Mouse (Mus musculus): ENCODE data around the gene Ccs.

Gene Ccs

GRCm38 (mm10) chr19:4833977-4834376, 5.2 kb downstream of the Ccs start:
- no peak for DNase-seq

DNA sequence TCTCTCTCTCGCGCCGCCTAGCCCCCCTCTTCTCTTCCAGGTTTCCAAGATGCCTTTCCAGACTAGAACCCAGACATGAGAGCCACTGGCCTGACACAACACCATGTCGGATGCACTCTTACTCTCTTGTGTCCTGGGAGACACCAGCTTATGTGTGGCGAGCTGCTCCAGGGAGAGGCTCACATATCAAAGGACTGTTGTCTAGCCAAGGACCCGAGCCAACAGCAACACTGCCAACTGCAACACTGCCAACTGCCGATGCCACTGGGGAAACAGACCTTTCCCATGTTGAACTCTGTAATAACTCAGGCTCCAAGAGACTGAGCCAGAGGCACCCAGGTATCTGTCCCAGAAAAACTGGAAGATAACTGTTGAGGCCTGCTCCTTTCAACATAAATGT, 10.0 kb downstream of the Ccs start:
- peak; percentile 93 to 94 for DNase-seq

DNA sequence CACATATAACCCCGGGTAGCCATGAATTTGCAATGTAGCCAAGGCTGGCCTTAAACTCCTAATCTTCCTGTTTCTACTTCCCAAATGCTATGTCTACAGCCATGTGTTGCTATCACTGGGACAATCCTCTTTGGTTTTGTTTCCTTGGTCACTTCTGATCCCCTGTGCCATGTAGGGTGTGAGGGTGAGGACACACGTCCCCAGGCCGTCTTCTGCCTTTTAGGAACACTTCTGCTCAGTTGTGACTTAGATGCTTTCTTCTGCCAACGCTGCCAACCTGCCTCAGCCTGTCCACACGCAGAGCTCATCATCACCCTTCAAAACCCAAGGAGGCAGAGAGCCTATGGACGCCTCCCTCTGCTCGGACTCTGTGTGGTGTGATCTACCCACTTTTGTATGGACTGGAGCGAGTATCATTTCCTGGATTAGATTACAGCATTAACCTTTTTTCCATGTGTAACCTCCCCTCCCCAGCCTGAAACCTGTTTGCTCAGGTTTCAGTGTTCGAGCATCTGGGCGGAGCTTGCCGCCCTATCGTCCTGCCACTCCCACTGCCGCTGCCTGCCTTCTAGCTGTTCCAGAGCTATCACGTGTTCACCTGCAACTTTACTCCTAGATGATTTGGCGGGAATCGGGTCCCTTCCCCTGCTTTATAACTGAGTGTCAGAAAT, 10.6 kb downstream of the Ccs start:
- DNase-seq = no peak

- peak; percentile 85 to 87 for DNase-seq
These were observed 18.3 kb downstream of the Ccs start for GRCm38 (mm10) chr19:4820678-4821303.

DNA sequence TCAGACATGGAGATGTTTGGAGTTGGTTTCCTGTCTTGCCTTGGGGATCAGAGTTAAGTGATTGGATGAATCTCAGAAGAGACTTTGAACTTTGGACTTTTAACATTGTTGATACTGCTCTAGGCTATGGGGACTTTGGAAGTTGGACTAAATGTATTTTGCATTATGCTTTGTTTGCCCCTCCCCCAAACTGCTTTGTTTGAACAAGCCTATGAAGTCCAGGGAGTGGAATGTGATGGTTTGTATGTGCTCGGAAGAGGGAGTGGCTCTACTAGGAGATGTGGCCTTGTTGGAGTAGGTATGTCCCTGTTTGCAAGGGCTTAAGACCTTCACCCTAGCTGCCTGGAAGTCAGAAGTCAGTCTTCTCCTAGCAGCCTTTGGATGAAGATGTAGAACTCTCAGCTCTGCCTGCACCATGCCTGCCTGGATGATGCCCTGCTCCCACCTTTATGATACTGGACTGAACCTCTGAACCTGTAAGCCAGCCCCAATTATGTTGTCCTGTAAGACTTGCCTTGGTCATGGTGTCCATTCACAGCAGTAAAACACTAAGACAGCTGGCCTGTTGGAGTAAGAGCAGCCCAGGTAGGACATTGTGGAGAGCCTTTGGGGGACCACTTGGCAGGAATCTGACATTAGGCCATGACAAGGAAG, 21.8 kb downstream of the Ccs start:
- no peak for DNase-seq

GRCm38 (mm10) chr19:4813015-4813414, 26.1 kb downstream of the Ccs start:
- DNase-seq = peak; percentile 46 to 76

GRCm38 (mm10) chr19:4812334-4812949, 26.7 kb downstream of the Ccs start:
- peak in 1 of 2 experiments; percentile 21 for DNase-seq

- no peak for DNase-seq
These were observed 27.3 kb downstream of the Ccs start for GRCm38 (mm10) chr19:4811909-4812242.

DNA sequence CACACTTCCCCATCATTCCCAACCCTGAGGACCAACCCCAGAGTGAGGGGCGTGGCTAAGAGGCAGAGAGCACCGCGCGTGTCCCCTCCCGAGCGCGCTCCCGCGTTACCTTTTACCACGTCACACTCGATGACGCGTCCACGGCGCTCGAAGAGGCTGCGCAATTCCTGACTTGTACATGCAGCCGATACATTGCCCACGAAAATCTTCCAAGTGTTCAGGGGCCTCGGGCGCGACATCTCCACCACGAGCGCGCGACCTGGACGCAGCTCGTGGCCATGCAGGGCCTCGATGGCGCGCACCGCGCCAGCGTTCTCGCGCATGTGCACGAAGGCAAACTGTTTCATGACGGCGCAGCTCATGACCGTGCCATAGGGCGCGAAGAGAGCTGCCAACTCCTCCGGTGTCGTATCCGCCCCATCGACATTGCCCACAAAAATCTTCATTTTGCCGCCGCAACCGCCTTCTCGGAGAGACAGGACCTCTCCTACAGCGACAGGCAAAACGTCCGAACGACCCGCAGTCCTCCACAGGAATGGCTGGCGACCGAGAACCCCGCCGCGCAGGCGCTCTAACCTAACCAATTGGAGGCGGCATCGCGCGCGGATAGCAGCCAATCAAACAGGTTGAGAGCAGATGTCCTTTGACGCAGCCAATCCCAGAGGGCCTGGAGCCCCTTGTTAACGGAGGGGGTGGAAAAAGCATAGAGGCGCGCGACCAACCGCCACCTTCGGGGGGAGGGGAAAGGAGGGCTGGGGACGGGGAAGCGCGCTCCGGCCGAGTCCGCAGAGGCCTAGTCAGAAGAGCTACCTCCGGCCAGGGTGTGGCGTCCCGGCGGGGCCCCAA, 27.8 kb downstream of the Ccs start, which contains the start of the genes Gm21992 and Rbm14:
Gene Gm21992 (minus strand): TSS at position 550 of the 846 bp plus-strand sequence.
Gene Rbm14 (minus strand): TSS at position 572 of the 846 bp plus-strand sequence.
- DNase-seq = peak; percentile 99

GRCm38 (mm10) chr19:4810746-4811062, 28.4 kb downstream of the Ccs start:
- DNase-seq = peak in 1 of 2 experiments; percentile 87

- DNase-seq = no peak
These were observed 28.8 kb downstream of the Ccs start for GRCm38 (mm10) chr19:4810309-4810708.

DNA sequence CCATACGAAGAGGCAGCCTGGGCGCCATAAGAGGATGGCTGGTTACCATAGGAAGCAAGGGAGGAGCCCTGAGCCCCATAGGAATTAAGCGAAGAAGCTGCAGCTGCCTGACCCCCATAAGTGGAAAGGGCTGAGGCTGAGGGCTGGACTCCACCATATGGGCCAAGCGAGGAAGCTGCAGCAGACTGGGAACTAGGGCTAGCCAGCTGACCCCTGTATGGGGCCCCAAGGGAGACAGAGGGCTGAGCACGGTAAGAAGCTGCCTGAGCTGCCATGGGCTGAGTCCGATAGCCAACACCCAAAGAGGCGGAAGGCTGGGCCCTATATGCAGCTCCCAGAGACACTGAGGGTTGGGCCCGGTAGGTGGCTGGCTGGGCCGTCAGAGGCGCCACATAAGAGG, 35.8 kb downstream of the Ccs start:
- DNase-seq = no peak

DNA sequence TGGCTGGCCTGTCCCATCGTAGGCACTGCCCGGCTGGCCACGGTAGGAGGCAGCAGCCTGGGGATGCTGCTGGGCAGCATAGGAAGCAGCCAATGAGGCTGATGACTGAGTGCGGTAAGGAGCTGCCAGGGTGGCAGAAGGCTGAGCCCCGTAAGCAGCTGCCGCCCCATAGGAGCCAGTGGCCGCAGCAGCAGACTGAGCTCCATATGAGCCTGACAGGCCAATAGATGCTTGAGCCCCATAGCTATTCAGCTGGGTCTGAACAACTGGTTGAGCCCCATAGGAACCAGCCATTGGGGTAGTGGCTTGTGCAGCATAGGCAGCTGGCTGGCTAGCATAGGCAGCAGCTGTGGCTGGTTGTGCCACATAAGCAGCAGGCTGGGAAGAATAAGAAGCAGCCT, 36.4 kb downstream of the Ccs start:
- peak; percentile 50 to 58 for DNase-seq

- DNase-seq = no peak
These were observed 40.0 kb downstream of the Ccs start for GRCm38 (mm10) chr19:4799083-4799482.

DNA sequence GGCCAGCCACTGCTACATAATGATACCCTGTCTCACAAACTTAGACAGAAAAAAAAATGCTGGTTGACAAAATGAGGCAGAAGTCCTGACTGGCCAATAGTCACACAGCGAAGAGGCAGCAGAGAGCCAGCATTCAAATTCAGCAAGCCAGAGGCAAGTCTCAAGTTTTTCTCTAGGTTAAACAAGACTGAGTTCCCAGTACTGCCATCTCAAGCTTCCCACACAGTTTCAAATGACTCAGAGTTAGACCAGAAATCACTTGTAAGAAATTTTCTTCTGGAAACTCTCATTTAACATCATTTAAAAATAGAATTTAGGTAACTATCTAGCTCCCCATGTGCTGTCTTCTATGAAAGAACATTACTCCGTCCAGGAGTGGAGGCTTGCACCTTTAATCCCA, 41.3 kb downstream of the Ccs start:
- no peak for DNase-seq

DNA sequence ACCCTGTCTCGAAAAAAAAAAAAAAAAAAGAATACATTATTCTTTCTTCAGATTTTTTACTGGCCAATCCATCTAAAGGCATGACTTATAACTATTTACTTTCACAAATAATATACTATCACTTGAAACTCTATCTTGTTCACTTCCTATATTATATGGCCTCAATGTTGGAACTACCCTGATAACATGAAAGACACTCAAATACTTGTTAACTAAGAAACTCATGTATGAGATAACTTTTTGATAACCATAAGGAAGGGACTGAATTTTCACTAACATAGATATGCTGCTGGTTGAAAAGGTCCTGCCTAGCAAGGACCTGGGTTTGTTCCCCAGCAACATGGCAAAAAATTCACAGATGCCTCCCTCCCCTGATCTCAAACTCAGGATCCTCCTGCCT, 43.2 kb downstream of the Ccs start:
- no peak for DNase-seq

GRCm38 (mm10) chr19:4793831-4794422, 45.2 kb downstream of the Ccs start, which contains the start of gene Rbm4:
Gene Rbm4, minus strand, starts transcription at chr19:4793901.
- peak; percentile 99 for DNase-seq

DNA sequence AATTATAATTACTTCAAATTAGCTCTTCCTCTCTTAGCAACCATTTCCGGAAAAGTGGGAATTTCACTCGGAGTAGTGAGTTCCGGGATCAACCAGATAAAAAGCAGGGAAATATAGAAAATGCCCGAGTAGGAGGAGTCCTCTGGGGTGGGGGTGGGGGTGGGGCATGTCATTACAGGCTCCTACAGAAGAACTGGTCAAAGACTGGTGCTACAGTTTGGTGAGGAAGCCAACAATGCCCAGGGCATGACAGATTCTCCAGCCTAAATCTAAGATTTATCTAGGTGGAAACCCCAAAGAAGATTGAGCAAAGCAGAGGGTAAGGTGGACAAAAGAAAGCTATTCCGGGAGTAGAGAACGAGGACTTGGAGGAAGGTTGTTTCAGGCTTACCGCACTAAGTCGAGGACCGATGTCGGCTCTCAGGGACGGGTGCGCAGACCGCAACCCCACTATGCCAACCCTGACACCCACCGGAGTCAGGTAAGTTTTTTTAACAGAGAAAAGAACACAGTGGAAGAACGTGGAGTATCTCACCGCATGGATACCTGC, 45.8 kb downstream of the Ccs start:
- no peak for DNase-seq

- no peak for DNase-seq
These were observed 52.8 kb downstream of the Ccs start for GRCm38 (mm10) chr19:4786313-4786712.

- no peak for DNase-seq
These were observed 53.9 kb downstream of the Ccs start for GRCm38 (mm10) chr19:4785206-4785605.

- no peak for DNase-seq
These were observed 56.2 kb downstream of the Ccs start for GRCm38 (mm10) chr19:4782891-4783290.

Measured in cerebellum, postnatal 14 days (tissue).